Mouse (Mus musculus): ENCODE data around the gene Ttc29.

Ttc29 gene

DNA sequence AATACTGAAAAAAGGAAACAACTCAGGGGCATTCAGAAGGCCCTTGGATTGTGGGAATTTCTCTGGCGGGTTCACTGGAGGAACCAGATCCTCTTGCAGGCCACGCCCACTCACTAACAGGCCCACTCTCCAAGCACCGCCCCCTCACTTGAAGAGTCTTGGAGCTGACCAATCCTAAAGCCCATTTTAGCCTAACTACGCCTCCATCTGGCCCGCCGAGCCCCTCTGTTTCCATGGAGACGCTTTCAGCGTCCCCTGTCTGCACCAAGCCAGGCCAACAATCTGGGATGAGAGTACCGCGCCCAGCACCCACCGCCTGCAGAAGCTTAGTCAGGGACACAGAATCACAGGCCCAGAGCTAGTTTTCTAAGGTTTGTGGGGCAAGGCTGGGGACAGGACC is at the start of gene Ttc29:
Gene Ttc29, plus strand, starts transcription at position 224 of the 400 bp plus-strand sequence.
- no peak for DNase-seq (ENCODE audit: low spot score)

DNA sequence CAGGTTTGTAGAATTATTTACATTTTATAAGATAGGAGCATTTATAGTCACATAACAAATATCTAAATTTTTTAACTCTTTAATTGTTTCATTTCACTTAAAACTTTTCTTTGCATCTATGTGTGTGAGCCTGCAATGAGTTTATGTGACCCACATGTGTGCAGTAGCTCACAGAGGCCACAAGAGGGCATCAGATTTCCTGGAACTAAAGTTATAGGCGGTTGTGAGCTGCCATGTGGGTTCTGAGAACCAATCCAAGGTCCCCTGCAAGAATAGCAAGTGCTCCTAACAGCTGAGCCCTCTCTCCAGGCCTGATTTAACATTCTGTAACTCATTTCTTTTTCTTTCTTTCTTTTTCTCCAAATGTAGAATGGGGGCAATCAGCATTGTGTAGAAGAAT is 41.7 kb upstream of the Ttc29 start:
- no peak for DNase-seq (ENCODE audit: low spot score)

GRCm38 (mm10) chr8:78182654-78183053 is 30.4 kb upstream of the Ttc29 start:
- DNase-seq (ENCODE audit: low spot score): no peak

- no peak for DNase-seq (ENCODE audit: low spot score)
These were observed 29.7 kb upstream of the Ttc29 start for GRCm38 (mm10) chr8:78183414-78183813.

DNA sequence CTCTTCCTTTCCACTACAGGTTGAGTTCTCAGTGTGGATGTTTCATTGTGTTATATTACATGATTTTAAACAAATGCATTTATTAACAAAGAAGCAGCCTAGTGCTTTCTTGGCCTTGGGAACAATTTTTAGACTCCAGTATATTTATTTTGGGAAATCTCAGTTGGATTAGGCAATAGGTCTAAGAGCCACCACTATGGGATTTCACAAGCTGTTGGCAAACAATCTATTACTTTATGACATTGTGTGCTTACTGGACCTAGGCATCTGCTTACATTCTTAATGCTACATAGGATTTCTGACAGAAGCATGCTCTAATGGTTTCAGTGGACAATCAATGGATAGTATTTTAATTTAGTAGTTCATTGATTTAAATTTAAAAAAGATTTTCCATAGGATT is 26.0 kb upstream of the Ttc29 start:
- no peak for DNase-seq (ENCODE audit: low spot score)

GRCm38 (mm10) chr8:78204229-78204628 is 8.9 kb upstream of the Ttc29 start:
- no peak for DNase-seq (ENCODE audit: low spot score)

- DNase-seq (ENCODE audit: low spot score): no peak
These were observed 2.7 kb upstream of the Ttc29 start for GRCm38 (mm10) chr8:78210424-78210823.

GRCm38 (mm10) chr8:78214645-78215044 is 1.5 kb downstream of the Ttc29 start:
- no peak for DNase-seq (ENCODE audit: low spot score)

- DNase-seq (ENCODE audit: low spot score): no peak
These were observed 13.0 kb downstream of the Ttc29 start for GRCm38 (mm10) chr8:78226087-78226486.

- DNase-seq (ENCODE audit: low spot score): no peak
These were observed 17.6 kb downstream of the Ttc29 start for GRCm38 (mm10) chr8:78230721-78231120.

GRCm38 (mm10) chr8:78232870-78233707 is 20.0 kb downstream of the Ttc29 start:
- DNase-seq (ENCODE audit: low spot score): no peak

DNA sequence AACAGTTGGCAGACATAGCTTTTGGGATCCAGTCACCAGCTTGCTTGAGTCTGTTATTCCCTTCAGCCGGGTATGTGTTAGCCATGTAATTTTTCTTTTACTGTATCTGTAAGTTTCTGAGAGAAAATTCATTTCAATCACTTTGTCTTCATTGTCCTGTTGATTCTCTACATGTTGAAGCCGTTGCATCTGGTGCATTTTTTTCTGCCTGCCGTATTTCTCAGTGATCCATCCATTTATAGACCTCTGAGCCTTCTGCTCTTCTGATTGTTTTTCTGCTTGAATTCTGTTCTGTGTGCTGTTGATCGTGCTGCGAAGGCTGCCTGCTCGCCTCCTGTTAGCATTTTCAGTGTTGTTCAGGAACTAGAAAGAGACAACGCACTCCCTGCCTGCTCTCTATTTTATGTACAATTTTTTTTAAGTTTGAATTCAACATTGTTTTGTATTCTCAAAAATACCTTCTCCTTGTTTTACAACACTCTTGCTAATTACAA is 20.7 kb downstream of the Ttc29 start:
- DNase-seq (ENCODE audit: low spot score): no peak

- no peak for DNase-seq (ENCODE audit: low spot score)
These were observed 25.0 kb downstream of the Ttc29 start for GRCm38 (mm10) chr8:78237972-78238675.

GRCm38 (mm10) chr8:78251115-78251514 is 38.0 kb downstream of the Ttc29 start:
- no peak for DNase-seq (ENCODE audit: low spot score)

GRCm38 (mm10) chr8:78254374-78254773 is 41.3 kb downstream of the Ttc29 start:
- no peak for DNase-seq (ENCODE audit: low spot score)

DNA sequence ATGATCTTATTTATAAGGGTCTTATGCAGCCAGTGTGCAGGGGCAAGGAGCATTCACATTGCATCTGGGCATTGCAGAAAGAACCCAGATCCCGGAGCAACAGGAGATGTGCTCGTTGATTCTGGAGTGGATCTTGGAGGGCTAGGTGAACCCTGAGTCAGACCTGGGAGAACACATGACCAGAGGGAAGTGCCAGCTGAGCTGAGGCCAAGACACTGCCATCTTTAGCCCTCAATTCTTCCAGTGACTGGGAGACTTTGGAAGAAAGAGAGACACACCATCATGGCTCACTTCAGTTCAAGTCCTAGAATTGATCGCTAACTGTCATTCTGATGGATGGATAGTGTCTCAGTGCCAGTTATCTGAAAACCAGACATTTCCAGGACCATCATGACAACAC is 41.9 kb downstream of the Ttc29 start:
- DNase-seq (ENCODE audit: low spot score): no peak

- no peak for DNase-seq (ENCODE audit: low spot score)
These were observed 52.4 kb downstream of the Ttc29 start for GRCm38 (mm10) chr8:78265506-78265905.

GRCm38 (mm10) chr8:78266231-78266630 is 53.1 kb downstream of the Ttc29 start:
- DNase-seq (ENCODE audit: low spot score): no peak

GRCm38 (mm10) chr8:78267894-78268411 is 54.9 kb downstream of the Ttc29 start:
- no peak for DNase-seq (ENCODE audit: low spot score)

DNA sequence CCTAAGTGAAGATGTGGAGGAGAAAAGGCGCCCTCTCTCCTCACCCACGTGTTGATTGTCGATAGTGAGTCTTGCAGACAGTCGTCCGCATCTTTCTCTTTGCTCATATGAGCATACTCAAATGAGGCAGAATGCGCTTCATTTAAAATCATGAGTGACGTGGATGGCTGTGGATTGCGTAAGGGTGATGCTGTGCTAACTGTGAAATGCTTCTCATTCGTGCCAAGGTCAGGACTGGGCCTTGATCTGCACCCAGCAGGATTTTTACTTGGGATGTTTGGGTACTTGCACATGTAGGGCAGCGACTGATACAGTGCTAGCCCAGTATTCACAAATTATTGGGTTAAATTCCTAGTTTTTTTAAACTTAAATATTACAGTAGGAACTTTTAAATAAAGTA is 56.2 kb downstream of the Ttc29 start:
- no peak for DNase-seq (ENCODE audit: low spot score)

DNA sequence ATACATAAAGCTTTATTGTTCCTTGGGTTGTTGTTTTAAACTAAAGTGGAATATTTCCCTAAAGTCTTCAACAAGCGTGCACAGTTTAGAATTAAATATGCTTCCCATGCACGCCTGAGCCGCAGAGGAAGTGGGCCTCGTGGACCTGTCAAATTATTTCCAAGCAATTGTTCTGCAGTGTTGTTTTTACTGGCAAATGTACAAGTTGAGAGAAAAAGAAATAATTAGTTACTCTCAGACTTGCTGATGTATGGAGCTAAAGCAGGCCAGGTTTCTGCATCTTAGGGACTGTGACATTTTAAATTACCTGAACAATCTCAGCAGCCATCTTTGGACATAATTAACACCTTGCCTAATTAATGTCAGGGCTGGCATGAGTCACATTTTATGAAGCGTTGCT is 58.3 kb downstream of the Ttc29 start:
- DNase-seq (ENCODE audit: low spot score): no peak

GRCm38 (mm10) chr8:78276120-78276519 is 63.0 kb downstream of the Ttc29 start:
- no peak for DNase-seq (ENCODE audit: low spot score)

GRCm38 (mm10) chr8:78277411-78277810 is 64.3 kb downstream of the Ttc29 start:
- DNase-seq (ENCODE audit: low spot score): no peak

All from urinary bladder, postnatal 25 days (tissue).